Mouse (Mus musculus): Measurements from ENCODE around the gene Uvrag. TPM values are rescaled to one million over a fixed set of nuclear protein-coding genes. Genes with fewer than 3 reads are reported as not detected.

The Uvrag gene
- polyA plus RNA-seq, 1 experiment = 74.6 TPM

GRCm38 (mm10) chr7:99057053-99057630 lies 83.8 kb downstream of the Uvrag start:
- DNase-seq = no peak
- H3K27me3 ChIP-seq (ENCODE audit: control insufficient read depth, insufficient read depth, low read length) = no peaks in the 10 kb centered on the region
- 92% methylated on average over 17 of the region's 17 CpGs for WGBS
- no peak overlapping the region for H3K27ac ChIP-seq (ENCODE audit: control insufficient read depth, insufficient read depth, low read length)
- TF ChIP-seq CTCF (IDR thresholded peaks at IDR 0.05; ENCODE audit: borderline replicate concordance, control insufficient read depth, extremely low read depth, insufficient read depth, low read length, poor library complexity) (no peak), POLR2A (IDR thresholded peaks at IDR 0.05; ENCODE audit: control insufficient read depth, extremely low read depth, insufficient read depth, low read length, poor library complexity) (no peak)
- no peak overlapping the region for H3K4me3 ChIP-seq (ENCODE audit: control insufficient read depth, insufficient read depth, low read length)
- no peaks in the 10 kb centered on the region for H3K4me1 ChIP-seq (replicated peaks; ENCODE audit: control insufficient read depth, insufficient read depth, low read length)
- no peaks in the 10 kb centered on the region for H3K36me3 ChIP-seq (ENCODE audit: control insufficient read depth, insufficient read depth, low read length)

- no peaks in the 10 kb centered on the region for H3K4me1 ChIP-seq (replicated peaks; ENCODE audit: control insufficient read depth, insufficient read depth, low read length)
- H3K4me3 ChIP-seq (ENCODE audit: control insufficient read depth, insufficient read depth, low read length) = no peak overlapping the region
- H3K36me3 ChIP-seq (ENCODE audit: control insufficient read depth, insufficient read depth, low read length) = no peaks in the 10 kb centered on the region
- H3K27ac ChIP-seq (ENCODE audit: control insufficient read depth, insufficient read depth, low read length) = no peak overlapping the region
- no peaks in the 10 kb centered on the region for H3K27me3 ChIP-seq (ENCODE audit: control insufficient read depth, insufficient read depth, low read length)
- DNase-seq = no peak
- 97% methylated on average over 4 of the region's 4 CpGs for WGBS
- TF ChIP-seq POLR2A (IDR thresholded peaks at IDR 0.05; ENCODE audit: control insufficient read depth, extremely low read depth, insufficient read depth, low read length, poor library complexity) (no peak), CTCF (IDR thresholded peaks at IDR 0.05; ENCODE audit: borderline replicate concordance, control insufficient read depth, extremely low read depth, insufficient read depth, low read length, poor library complexity) (no peak)
Measured at GRCm38 (mm10) chr7:99053626-99054025, 87.3 kb downstream of the Uvrag start.

GRCm38 (mm10) chr7:99052471-99053241 lies 88.3 kb downstream of the Uvrag start:
- no peak for TF ChIP-seq CTCF (IDR thresholded peaks at IDR 0.05; ENCODE audit: borderline replicate concordance, control insufficient read depth, extremely low read depth, insufficient read depth, low read length, poor library complexity)
- TF ChIP-seq POLR2A (IDR thresholded peaks at IDR 0.05; ENCODE audit: control insufficient read depth, extremely low read depth, insufficient read depth, low read length, poor library complexity) = no peak
- Histone ChIP-seq H3K36me3 (ENCODE audit: control insufficient read depth, insufficient read depth, low read length) (no peaks in the 10 kb centered on the region), H3K27me3 (ENCODE audit: control insufficient read depth, insufficient read depth, low read length) (no peaks in the 10 kb centered on the region), H3K4me3 (ENCODE audit: control insufficient read depth, insufficient read depth, low read length) (no peak overlapping the region), H3K4me1 (replicated peaks; ENCODE audit: control insufficient read depth, insufficient read depth, low read length) (no peaks in the 10 kb centered on the region), H3K27ac (ENCODE audit: control insufficient read depth, insufficient read depth, low read length) (no peak overlapping the region)
- 98% methylated on average over 6 of the region's 6 CpGs for WGBS
- DNase-seq = no peak

- Histone ChIP-seq H3K4me1 (replicated peaks; ENCODE audit: control insufficient read depth, insufficient read depth, low read length) (no peaks in the 10 kb centered on the region), H3K36me3 (ENCODE audit: control insufficient read depth, insufficient read depth, low read length) (no peaks in the 10 kb centered on the region), H3K4me3 (ENCODE audit: control insufficient read depth, insufficient read depth, low read length) (no peak overlapping the region), H3K27ac (ENCODE audit: control insufficient read depth, insufficient read depth, low read length) (no peak overlapping the region), H3K27me3 (ENCODE audit: control insufficient read depth, insufficient read depth, low read length) (no peaks in the 10 kb centered on the region)
- 94% methylated on average over 1 of the region's 1 CpGs for WGBS
- TF ChIP-seq CTCF (IDR thresholded peaks at IDR 0.05; ENCODE audit: borderline replicate concordance, control insufficient read depth, extremely low read depth, insufficient read depth, low read length, poor library complexity) (no peak), POLR2A (IDR thresholded peaks at IDR 0.05; ENCODE audit: control insufficient read depth, extremely low read depth, insufficient read depth, low read length, poor library complexity) (no peak)
- DNase-seq = no peak
Measured at GRCm38 (mm10) chr7:99050882-99051281, 90.1 kb downstream of the Uvrag start.

GRCm38 (mm10) chr7:99049897-99050296 lies 91.0 kb downstream of the Uvrag start:
- TF ChIP-seq POLR2A (IDR thresholded peaks at IDR 0.05; ENCODE audit: control insufficient read depth, extremely low read depth, insufficient read depth, low read length, poor library complexity) = no peak
- TF ChIP-seq CTCF (IDR thresholded peaks at IDR 0.05; ENCODE audit: borderline replicate concordance, control insufficient read depth, extremely low read depth, insufficient read depth, low read length, poor library complexity) = no peak
- H3K27ac ChIP-seq (ENCODE audit: control insufficient read depth, insufficient read depth, low read length) = no peak overlapping the region
- no peaks in the 10 kb centered on the region for H3K4me1 ChIP-seq (replicated peaks; ENCODE audit: control insufficient read depth, insufficient read depth, low read length)
- no peak for DNase-seq
- no peak overlapping the region for H3K4me3 ChIP-seq (ENCODE audit: control insufficient read depth, insufficient read depth, low read length)
- 74% methylated on average over 3 of the region's 3 CpGs for WGBS
- no peaks in the 10 kb centered on the region for H3K27me3 ChIP-seq (ENCODE audit: control insufficient read depth, insufficient read depth, low read length)
- no peaks in the 10 kb centered on the region for H3K36me3 ChIP-seq (ENCODE audit: control insufficient read depth, insufficient read depth, low read length)

- no peaks in the 10 kb centered on the region for H3K27me3 ChIP-seq (ENCODE audit: control insufficient read depth, insufficient read depth, low read length)
- H3K36me3 ChIP-seq (ENCODE audit: control insufficient read depth, insufficient read depth, low read length) = no peaks in the 10 kb centered on the region
- no peak overlapping the region for H3K27ac ChIP-seq (ENCODE audit: control insufficient read depth, insufficient read depth, low read length)
- H3K4me1 ChIP-seq (replicated peaks; ENCODE audit: control insufficient read depth, insufficient read depth, low read length) = no peaks in the 10 kb centered on the region
- no peak for TF ChIP-seq POLR2A (IDR thresholded peaks at IDR 0.05; ENCODE audit: control insufficient read depth, extremely low read depth, insufficient read depth, low read length, poor library complexity)
- TF ChIP-seq CTCF (IDR thresholded peaks at IDR 0.05; ENCODE audit: borderline replicate concordance, control insufficient read depth, extremely low read depth, insufficient read depth, low read length, poor library complexity) = no peak
- WGBS = 86% methylated on average over 11 of the region's 11 CpGs
- H3K4me3 ChIP-seq (ENCODE audit: control insufficient read depth, insufficient read depth, low read length) = no peak overlapping the region
- DNase-seq = no peak
Measured at GRCm38 (mm10) chr7:99046545-99047206, 94.3 kb downstream of the Uvrag start.

Measured in thymus, adult 2 months (tissue).